Mouse (Mus musculus) myocyte (in vitro differentiated cells): Measurements from ENCODE around the gene Ddost. TPM values are rescaled to one million over a fixed set of nuclear protein-coding genes. Genes with fewer than 3 reads are reported as not detected.
A peak's percentile ranks its signal among the peaks of the same experiment; 100 is the strongest.

Experiments
- H3K27me3 ChIP-seq: one replicate; pipeline ENCODE4 v1.6.1; 2011; ENCODE audit not compliant: control insufficient read depth, insufficient read depth, insufficient read length
- H3K36me3 ChIP-seq: one replicate; pipeline ENCODE4 v1.6.1; 2011; ENCODE audit not compliant: control insufficient read depth, insufficient read depth
- H3K4me2 ChIP-seq: one replicate; pipeline ENCODE4 v1.6.1; 2011; ENCODE audit warnings: low read depth, control low read depth
- H3K4me3 ChIP-seq: one replicate; pipeline ENCODE4 v1.5.1; 2011; ENCODE audit warnings: mild to moderate bottlenecking, control low read depth, moderate library complexity
- H3K79me2 ChIP-seq: one replicate; pipeline ENCODE4 v1.6.1; 2011; ENCODE audit not compliant: control insufficient read depth, insufficient read depth
- H3ac ChIP-seq: one replicate; pipeline ENCODE4 v1.6.1; 2011; ENCODE audit not compliant: control insufficient read depth, insufficient read length
- CEBPB ChIP-seq: IDR thresholded peaks from 2 replicates; pipeline ENCODE4 v1.6.1; 2011; ENCODE audit warnings: mild to moderate bottlenecking, moderate library complexity; ENCODE audit not compliant: poor library complexity, insufficient read depth, severe bottlenecking
- E2F4 ChIP-seq: IDR thresholded peaks from one replicate; pipeline ENCODE4 v1.6.1; 2011; ENCODE audit warnings: mild to moderate bottlenecking, control low read depth, moderate library complexity; ENCODE audit not compliant: insufficient read depth
- MAX ChIP-seq: IDR thresholded peaks from one replicate; pipeline ENCODE4 v1.6.1; 2011; ENCODE audit warnings: low read depth, mild to moderate bottlenecking, control low read depth
- MYOD1 ChIP-seq, 3 experiments: IDR thresholded peaks; one replicate each; pipeline ENCODE4 v1.6.1; 2011; ENCODE audit warnings: control low read depth in 2 of 3, low read depth in 2 of 3, mild to moderate bottlenecking in 2 of 3, moderate library complexity in 1 of 3; ENCODE audit not compliant: insufficient read length in 2 of 3, control insufficient read depth in 1 of 3
- MYOG ChIP-seq, 3 experiments: IDR thresholded peaks; one replicate each; pipeline ENCODE4 v1.6.1; 2011; ENCODE audit warnings: control low read depth in 2 of 3, low read depth in 2 of 3, mild to moderate bottlenecking in 2 of 3; ENCODE audit not compliant: insufficient read length in 2 of 3, control insufficient read depth in 1 of 3, insufficient read depth in 1 of 3
- POLR2A ChIP-seq: IDR thresholded peaks from one replicate; pipeline ENCODE4 v1.6.1; 2011; ENCODE audit warnings: low read depth, mild to moderate bottlenecking, control low read depth, moderate library complexity; ENCODE audit not compliant: insufficient read length
- POLR2AphosphoS2 ChIP-seq: IDR thresholded peaks from one replicate; pipeline ENCODE4 v1.6.1; 2011; ENCODE audit warnings: low read depth, control low read depth; ENCODE audit not compliant: insufficient read length
- REST ChIP-seq: IDR thresholded peaks from one replicate; pipeline ENCODE4 v1.6.1; 2011; ENCODE audit warnings: mild to moderate bottlenecking, control low read depth, moderate library complexity; ENCODE audit not compliant: insufficient read depth, insufficient read length
- SRF ChIP-seq: IDR thresholded peaks from one replicate; pipeline ENCODE4 v1.6.1; 2011; ENCODE audit warnings: low read depth; ENCODE audit not compliant: control insufficient read depth, insufficient read length
- TCF12 ChIP-seq: IDR thresholded peaks from one replicate; pipeline ENCODE4 v1.6.1; 2011; ENCODE audit warnings: mild to moderate bottlenecking, control low read depth; ENCODE audit not compliant: poor library complexity, insufficient read depth, severe bottlenecking
- TCF3 ChIP-seq: IDR thresholded peaks from one replicate; pipeline ENCODE4 v1.6.1; 2011; ENCODE audit warnings: low read depth, control low read depth; ENCODE audit not compliant: insufficient read length
- USF1 ChIP-seq: IDR thresholded peaks from one replicate; pipeline ENCODE4 v1.6.1; 2011; ENCODE audit warnings: low read depth, mild to moderate bottlenecking, control low read depth, moderate library complexity
- polyA plus RNA-seq: library from polyadenylated mRNA; unstranded; fragments of >200 nt; fragmentation: generic; extraction: Trizol; gene quantifications from one replicate; pipeline ENCODE4 v1.2.1, GENCODE M21; 2012; ENCODE audit warnings: missing spikeins

The Ddost gene
- polyA plus RNA-seq, 1 experiment: 162 TPM

- no peak overlapping the region for H3K4me3 ChIP-seq
- peaks cover 7% of the 10 kb centered on the region for H3K27me3 ChIP-seq
- no peak overlapping the region for H3ac ChIP-seq
- H3K79me2 ChIP-seq: peaks cover 13% of the 10 kb centered on the region
- no peak overlapping the region for H3K4me2 ChIP-seq
- no peaks in the 10 kb centered on the region for H3K36me3 ChIP-seq
- TF ChIP-seq POLR2A: no peak
- no peak for TF ChIP-seq CEBPB
- no peak for TF ChIP-seq E2F4
- no peak for TF ChIP-seq MYOD1 (IDR thresholded peaks at IDR 0.05; ENCODE audit: control insufficient read depth in 1 of 3, insufficient read length in 2 of 3, low read depth in 2 of 3)
- no peak for TF ChIP-seq SRF
- no peak for TF ChIP-seq MYOG (IDR thresholded peaks at IDR 0.05; ENCODE audit: control insufficient read depth in 1 of 3, insufficient read depth in 1 of 3, insufficient read length in 2 of 3, low read depth in 2 of 3)
- TF ChIP-seq MAX: no peak
- no peak for TF ChIP-seq REST
- no peak for TF ChIP-seq USF1
- TF ChIP-seq TCF3: no peak
- no peak for TF ChIP-seq TCF12
- TF ChIP-seq POLR2AphosphoS2: no peak
Observed at GRCm38 (mm10) chr4:138303011-138303410, 1.5 kb upstream of the Ddost start.

DNA sequence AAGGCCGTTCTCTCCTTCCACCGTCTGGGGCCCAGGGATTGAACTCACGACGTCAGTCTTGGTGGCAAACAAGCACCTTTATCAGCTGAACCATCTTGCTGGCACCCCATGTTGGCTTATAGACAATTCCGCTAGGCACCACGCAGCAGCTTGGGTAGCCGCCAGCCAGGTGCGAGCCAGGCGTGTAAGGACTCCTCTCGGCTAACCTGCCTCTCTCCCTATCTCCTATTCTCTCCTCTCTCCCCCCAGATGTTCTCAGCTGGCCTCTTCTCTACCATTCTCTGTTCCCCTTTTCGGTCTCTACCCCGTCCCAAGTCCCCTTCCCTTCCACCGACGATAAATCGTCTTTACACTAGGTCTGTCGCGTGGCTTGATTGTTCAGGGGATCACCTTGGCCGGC, 788 bp upstream of the Ddost start:
- H3K36me3 ChIP-seq: no peaks in the 10 kb centered on the region
- peak overlapping the region; percentile 28 for H3K4me3 ChIP-seq
- H3K79me2 ChIP-seq: peaks cover 13% of the 10 kb centered on the region

GRCm38 (mm10) chr4:138307025-138307424, 2.5 kb downstream of the Ddost start:
- Histone ChIP-seq H3K27me3 (no peaks in the 10 kb centered on the region), H3ac (no peak overlapping the region), H3K36me3 (no peaks in the 10 kb centered on the region), H3K4me3 (no peak overlapping the region), H3K4me2 (no peak overlapping the region), H3K79me2 (peaks cover 13% of the 10 kb centered on the region)
- no peak for TF ChIP-seq CEBPB
- TF ChIP-seq USF1: no peak
- TF ChIP-seq REST: no peak
- TF ChIP-seq SRF: no peak
- no peak for TF ChIP-seq MYOG (IDR thresholded peaks at IDR 0.05; ENCODE audit: control insufficient read depth in 1 of 3, insufficient read depth in 1 of 3, insufficient read length in 2 of 3, low read depth in 2 of 3)
- no peak for TF ChIP-seq POLR2AphosphoS2

More for the DNA sequence above, 788 bp upstream of the Ddost start:
- Histone ChIP-seq H3ac (no peak overlapping the region), H3K4me2 (peak overlapping the region; percentile 64), H3K27me3 (no peaks in the 10 kb centered on the region)
- no peak for TF ChIP-seq POLR2A
- TF ChIP-seq MAX: no peak
- TF ChIP-seq MYOG (IDR thresholded peaks at IDR 0.05; ENCODE audit: control insufficient read depth in 1 of 3, insufficient read depth in 1 of 3, insufficient read length in 2 of 3, low read depth in 2 of 3): no peak
- TF ChIP-seq USF1: no peak
- TF ChIP-seq POLR2AphosphoS2: no peak
- TF ChIP-seq TCF12: no peak
- no peak for TF ChIP-seq REST
- no peak for TF ChIP-seq CEBPB
- no peak for TF ChIP-seq SRF
- TF ChIP-seq MYOD1 (IDR thresholded peaks at IDR 0.05; ENCODE audit: control insufficient read depth in 1 of 3, insufficient read length in 2 of 3, low read depth in 2 of 3): no peak
- no peak for TF ChIP-seq E2F4
- no peak for TF ChIP-seq TCF3

DNA sequence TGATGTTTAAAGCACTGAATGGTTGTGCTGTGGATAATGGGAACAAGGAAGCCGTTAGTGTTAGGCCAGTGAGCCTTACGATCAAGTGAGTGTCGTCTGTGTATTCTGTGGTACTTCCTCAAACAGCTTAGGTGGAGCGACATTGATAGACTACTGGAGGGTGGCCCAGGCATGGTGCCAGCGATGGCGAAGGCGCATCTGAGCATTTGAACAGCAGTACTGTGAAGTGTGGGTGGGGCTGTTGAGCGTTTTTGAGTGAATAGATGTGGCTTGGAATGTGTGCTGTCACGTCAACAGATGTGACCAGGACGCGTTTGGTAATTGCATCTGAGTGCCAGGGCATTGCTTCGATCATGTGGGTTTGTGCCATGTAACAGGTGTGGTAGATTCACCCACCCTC, 3.2 kb downstream of the Ddost start:
- H3K79me2 ChIP-seq: peaks cover 13% of the 10 kb centered on the region
- H3K36me3 ChIP-seq: no peaks in the 10 kb centered on the region
- no peak overlapping the region for H3K4me3 ChIP-seq
- TF ChIP-seq POLR2A: no peak
- TF ChIP-seq CEBPB: no peak
- no peak for TF ChIP-seq USF1
- no peak for TF ChIP-seq MYOG (IDR thresholded peaks at IDR 0.05; ENCODE audit: control insufficient read depth in 1 of 3, insufficient read depth in 1 of 3, insufficient read length in 2 of 3, low read depth in 2 of 3)
- TF ChIP-seq E2F4: no peak
- no peak for TF ChIP-seq MAX
- no peak for TF ChIP-seq TCF12
- TF ChIP-seq REST: no peak
- no peak for TF ChIP-seq MYOD1 (IDR thresholded peaks at IDR 0.05; ENCODE audit: control insufficient read depth in 1 of 3, insufficient read length in 2 of 3, low read depth in 2 of 3)
- TF ChIP-seq TCF3: no peak
- TF ChIP-seq POLR2AphosphoS2: no peak
- no peak for TF ChIP-seq SRF
- H3ac ChIP-seq: no peak overlapping the region
- H3K4me2 ChIP-seq: no peak overlapping the region
- no peaks in the 10 kb centered on the region for H3K27me3 ChIP-seq

- peaks cover 8% of the 10 kb centered on the region for H3K79me2 ChIP-seq
- H3K36me3 ChIP-seq: no peaks in the 10 kb centered on the region
- TF ChIP-seq MYOD1 (IDR thresholded peaks at IDR 0.05; ENCODE audit: control insufficient read depth in 1 of 3, insufficient read length in 2 of 3, low read depth in 2 of 3) (no peak), CEBPB (no peak), SRF (no peak), USF1 (no peak), REST (no peak), POLR2AphosphoS2 (no peak), POLR2A (peak; percentile 14)
- no peak overlapping the region for H3K4me2 ChIP-seq
- H3K27me3 ChIP-seq: no peaks in the 10 kb centered on the region
- no peak overlapping the region for H3ac ChIP-seq
- H3K4me3 ChIP-seq: no peak overlapping the region
Observed at GRCm38 (mm10) chr4:138310311-138310910, 5.9 kb downstream of the Ddost start.
